Mouse (Mus musculus) retina, postnatal 7 days (tissue): Measurements from ENCODE around the gene Npcd.
A peak's percentile ranks its signal among the peaks of the same experiment; 100 is the strongest.

ENCODE experiments used
- DNase-seq: peaks from one replicate; pipeline ENCODE4 v3.0.0-alpha.2; 2012; ENCODE audit warnings: low read depth, low spot score

Gene Npcd

GRCm38 (mm10) chr15:79741921-79742705 lies 91.9 kb downstream of the Npcd start, which contains the start of gene Sun2:
TSS of gene Sun2 (minus strand) at chr15:79742536.
- DNase-seq = peak; percentile 83

GRCm38 (mm10) chr15:79741173-79741858 lies 92.7 kb downstream of the Npcd start:
- no peak for DNase-seq

GRCm38 (mm10) chr15:79740739-79741138 lies 93.3 kb downstream of the Npcd start:
- no peak for DNase-seq
